Mouse (Mus musculus): ENCODE measurements at regions not wholly inside any gene's neighbourhood (a gene's known extent, or its start where the extent isn't known, plus 50 kb on each side); places are given as distances from the start of the nearest gene placed in this dataset.

DNA sequence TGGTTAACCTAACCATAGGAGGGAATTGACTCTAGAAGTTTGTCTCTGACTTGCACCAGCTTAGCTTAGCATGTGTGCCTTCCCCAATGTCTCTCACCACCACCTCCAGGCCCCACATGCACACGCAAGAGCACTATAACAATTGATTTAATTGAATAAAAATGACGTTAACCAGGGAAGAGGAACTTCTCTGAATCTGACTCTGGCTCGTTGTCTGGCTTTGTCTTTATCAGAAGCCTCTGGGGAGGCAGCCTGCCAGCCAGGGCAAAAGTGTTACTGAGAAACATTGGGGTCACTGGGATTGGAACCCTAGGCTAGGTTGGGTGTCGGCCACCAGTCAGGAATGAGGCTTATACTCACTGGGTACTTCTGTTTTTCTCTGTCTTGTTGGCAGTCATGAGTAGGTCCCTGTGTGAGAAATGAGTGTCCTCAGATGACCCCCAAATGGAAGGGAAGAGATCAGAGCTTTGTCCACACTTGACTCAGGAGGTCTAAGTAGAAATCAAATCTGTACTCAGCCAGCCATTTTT lies 141.9 kb upstream of the Jmjd1c start:
- intact Hi-C loops (cut with DNase I) = no loop called here
- peak in 1 of 2 experiments; percentile 21 for DNase-seq

DNA sequence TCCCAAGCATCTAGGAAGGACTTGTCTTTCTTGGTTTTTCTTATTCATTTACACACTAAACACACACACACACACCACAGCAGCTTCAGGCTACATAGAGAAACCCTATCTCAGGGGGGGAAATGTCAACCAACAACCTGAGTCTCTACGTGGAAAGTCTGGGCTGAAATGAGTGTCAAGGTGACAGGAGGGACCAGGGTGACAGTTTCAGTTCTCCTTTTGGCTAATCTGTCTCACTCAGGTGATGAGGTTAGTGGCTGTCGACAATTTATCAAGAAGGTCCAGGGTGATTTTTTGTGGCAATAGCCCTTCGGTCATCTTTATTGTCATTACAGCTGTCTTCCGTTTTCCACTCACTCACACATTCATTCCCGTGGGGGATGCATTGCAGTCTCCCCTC lies 140.5 kb upstream of the Jmjd1c start:
- DNase-seq = no peak

DNA sequence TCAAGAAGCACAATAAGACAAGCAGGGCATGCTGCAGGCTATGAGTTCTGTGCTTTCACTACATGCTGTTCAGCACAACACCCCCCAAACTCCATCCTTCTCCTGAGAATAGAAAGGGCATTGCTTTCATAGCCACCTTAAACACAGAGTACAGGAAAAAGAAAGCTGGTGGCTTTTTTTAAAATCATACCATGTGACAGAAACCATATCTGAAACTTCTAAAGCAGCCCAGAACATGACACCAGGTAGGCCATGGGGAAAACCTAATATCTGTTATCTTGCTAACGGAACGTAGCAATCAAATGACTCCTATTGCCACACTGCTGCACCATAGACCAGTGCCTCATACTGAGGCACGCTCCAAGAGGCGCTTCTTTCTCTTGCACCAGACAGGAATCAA lies 139.3 kb upstream of the Jmjd1c start:
- intact Hi-C loops (cut with DNase I) = no loop called here
- DNase-seq = no peak

More for the DNA sequence above, 140.5 kb upstream of the Jmjd1c start:
- intact Hi-C loops (cut with DNase I) = no loop called here

DNA sequence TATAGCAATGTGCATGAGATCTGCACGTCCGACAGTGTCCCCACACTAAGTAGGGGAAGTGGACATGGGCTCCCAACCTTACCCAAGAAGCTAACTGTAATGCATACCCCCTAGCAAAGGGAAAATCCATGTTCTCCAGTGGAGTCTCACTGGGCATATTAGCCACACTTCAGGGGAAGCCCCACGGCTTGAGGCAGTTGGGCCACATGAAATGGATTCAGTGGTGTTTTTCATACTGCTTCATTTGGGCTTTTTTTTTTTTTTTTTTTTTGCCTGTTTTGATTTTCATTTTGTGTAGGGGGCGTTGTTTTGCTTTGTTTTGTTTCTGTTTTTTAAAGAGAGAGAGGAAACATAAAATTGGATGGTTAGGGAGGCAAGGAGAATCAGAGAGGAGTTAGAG lies 138.6 kb upstream of the Jmjd1c start:
- intact Hi-C loops (cut with DNase I) = no loop called here
- no peak for DNase-seq

Measured in gastrocnemius, postnatal 36 days (tissue).